ENCODE assay signal across 8 mouse cellular contexts in genomic region chr14:47188475-47188847, GRCm38 (mm10). TPM values are rescaled to one million over a fixed set of nuclear protein-coding genes. Genes with fewer than 3 reads are reported as not detected.
DNase-seq lines count a peak whose midpoint lies in the region; ATAC-seq and TF ChIP-seq lines count a peak whose summit lies in the region.

No protein-coding gene starts in this region.

- no peaks in the 10 kb centered on the region for H3K36me3 ChIP-seq in heart, embryonic 11.5 days (ENCODE audit: control insufficient read depth, insufficient read depth, low read length)
- no peaks in the 10 kb centered on the region for H3K36me3 ChIP-seq in ES-E14 (ENCODE audit: control insufficient read depth, insufficient read depth, low read length, poor library complexity, severe bottlenecking)
- no peaks in the 10 kb centered on the region for H3K36me3 ChIP-seq in heart, embryonic 16.5 days (ENCODE audit: control insufficient read depth, insufficient read depth)

- H3K4me3 ChIP-seq in heart, embryonic 11.5 days (ENCODE audit: low read depth, low read length): peak overlapping the region; percentile 78
- peak overlapping the region; percentile 88 to 99 for H3K4me3 ChIP-seq in ES-E14 (ENCODE audit: insufficient read depth in 1 of 2, low read depth in 1 of 2, low read length in 2 of 2, poor library complexity in 1 of 2, severe bottlenecking in 1 of 2)
- peak overlapping the region; percentile 85 for H3K4me3 ChIP-seq in heart, embryonic 16.5 days (ENCODE audit: low read length)

- intact Hi-C loops in heart, postnatal 25 days (cut with DNase I): loop anchor here (5.0 kb wide), 3 partner anchors 101 to 306 kb away; partner anchors contain the start of gene Samd4

- H3K27ac ChIP-seq in heart, embryonic 11.5 days (ENCODE audit: low read depth, low read length): no peak overlapping the region
- H3K27ac ChIP-seq in ES-E14 (ENCODE audit: insufficient read depth, low read depth, low read length, poor library complexity, severe bottlenecking): no peak overlapping the region
- no peak overlapping the region; the same call in 1 of the 2 replicates for H3K27ac ChIP-seq in heart, embryonic 16.5 days (ENCODE audit: low read length)

- peaks cover 7% of the 10 kb centered on the region; the same call in 1 of the 2 replicates for H3K4me1 ChIP-seq in heart, embryonic 11.5 days (ENCODE audit: control insufficient read depth, insufficient read depth, low read length)
- peaks cover 0 to 2% of the 10 kb centered on the region in 2 experiments; a peak in 1 of 4 replicates for H3K4me1 ChIP-seq in ES-E14 (ENCODE audit: control insufficient read depth in 2 of 2, insufficient read depth in 2 of 2, low read length in 2 of 2, poor library complexity in 1 of 2)
- H3K4me1 ChIP-seq in heart, embryonic 16.5 days (ENCODE audit: control insufficient read depth, insufficient read depth, low read length): peaks cover 6% of the 10 kb centered on the region

- in situ Hi-C loops in ES-E14 (cut with MboI; ENCODE audit: low sequenced_read_pairs in 2 of 2, unreplicated experiment in 2 of 2): no loop called here

- WGBS in heart, embryonic 11.5 days (ENCODE audit: insufficient replicate concordance): 2% methylated on average over 16 of the region's 16 CpGs
- 2% methylated on average over 16 of the region's 16 CpGs for WGBS in heart, embryonic 16.5 days

- DNase-seq in heart, postnatal 25 days (ENCODE audit: low spot score): no peak
- no peak for DNase-seq in ES-E14 (ENCODE audit: low read depth, low spot score)
- DNase-seq in urinary bladder, postnatal 14 days (ENCODE audit: low spot score): no peak
- no peak for DNase-seq in cerebellum, adult 8-10 months
- DNase-seq in adrenal gland, adult (ENCODE audit: inconsistent age in 2 of 2, low spot score in 1 of 2): no peak

- peak overlapping the region; percentile 79 for H3K9ac ChIP-seq in heart, embryonic 11.5 days (ENCODE audit: low read depth, low read length)
- H3K9ac ChIP-seq in ES-E14 (ENCODE audit: insufficient read depth, low read depth, low read length, poor library complexity, severe bottlenecking): peak overlapping the region; percentile 77
- peak overlapping the region; percentile 85 for H3K9ac ChIP-seq in heart, embryonic 16.5 days (ENCODE audit: low read length)

- H3K9me3 ChIP-seq in heart, embryonic 11.5 days (replicated peaks; ENCODE audit: control insufficient read depth, low read length): 0 out of 2 replicates have a peak, but pooled peaks cover 3% of the 10 kb centered on the region
- H3K9me3 ChIP-seq in ES-E14 (ENCODE audit: control insufficient read depth, insufficient read depth, low read depth, low read length): no peaks in the 10 kb centered on the region
- H3K9me3 ChIP-seq in heart, embryonic 16.5 days (replicated peaks; ENCODE audit: control insufficient read depth, low read length): no peaks in the 10 kb centered on the region

- peaks cover 10% of the 10 kb centered on the region for H3K27me3 ChIP-seq in heart, embryonic 11.5 days (ENCODE audit: control insufficient read depth, insufficient read depth, low read length)
- no peaks in the 10 kb centered on the region for H3K27me3 ChIP-seq in heart, embryonic 16.5 days (ENCODE audit: control insufficient read depth, insufficient read depth, low read length)

- no peak for ATAC-seq in heart, embryonic 11.5 days (replicated peaks; ENCODE audit: insufficient number of reproducible peaks, low FRiP score, low TSS enrichment)
- no peak for ATAC-seq in heart, embryonic 16.5 days (replicated peaks; ENCODE audit: extremely low read depth, insufficient read depth, low FRiP score)
- ATAC-seq in megakaryocyte progenitor cell, adult 5-6 weeks (replicated peaks; ENCODE audit: poor library complexity): peak; percentile 5

- peak overlapping the region; percentile 99 for H3K4me2 ChIP-seq in heart, embryonic 11.5 days
- H3K4me2 ChIP-seq in heart, embryonic 16.5 days (ENCODE audit: low read depth, low read length): peak overlapping the region; percentile 97

TF ChIP-seq in ES-E14, 5 proteins besides CTCF, POLR2A, EP300 and RAD21:
- TF ChIP-seq MAFK (IDR thresholded peaks at IDR 0.05; ENCODE audit: insufficient read depth, low read depth, low read length) (no peak), HCFC1 (IDR thresholded peaks at IDR 0.05; ENCODE audit: borderline replicate concordance, insufficient read depth, low read length) (no peak), ZNF384 (IDR thresholded peaks at IDR 0.05; ENCODE audit: low read depth, low read length) (no peak)

RNA-seq across cellular contexts. Expression of gene Gch1, which starts 0.8 kb away (rescaled TPM):
- 6.7 and 7.5 TPM in 2 replicates for polyA plus RNA-seq in heart, embryonic 11.5 days (2014; fragmentation: Nextera tagmentation; extraction: Ambion mirVana)
- 1 to 10 TPM; 6.8 to 7.3 TPM for total RNA-seq in heart, postnatal 25 days (2021)
- total RNA-seq in ES-E14 (2012; rRNA removed): 0.76 and 1.8 TPM in 2 replicates
- 6.9 and 7.0 TPM in 2 replicates for polyA plus RNA-seq in heart, embryonic 16.5 days (2015; fragmentation: Nextera tagmentation; extraction: Ambion mirVana)
- total RNA-seq in megakaryocyte progenitor cell, adult 5-6 weeks (2015): 1.9 and 2.6 TPM in 2 replicates
- total RNA-seq in megakaryocyte progenitor cell, adult 5-6 weeks (2017): 1.7 TPM in 2 replicates
